Mouse (Mus musculus): ENCODE data around the gene Pnpla8. TPM values are rescaled to one million over a fixed set of nuclear protein-coding genes. Genes with fewer than 3 reads are reported as not detected.

Gene Pnpla8
- polyA plus RNA-seq, 1 experiment = 90.8 TPM

DNA sequence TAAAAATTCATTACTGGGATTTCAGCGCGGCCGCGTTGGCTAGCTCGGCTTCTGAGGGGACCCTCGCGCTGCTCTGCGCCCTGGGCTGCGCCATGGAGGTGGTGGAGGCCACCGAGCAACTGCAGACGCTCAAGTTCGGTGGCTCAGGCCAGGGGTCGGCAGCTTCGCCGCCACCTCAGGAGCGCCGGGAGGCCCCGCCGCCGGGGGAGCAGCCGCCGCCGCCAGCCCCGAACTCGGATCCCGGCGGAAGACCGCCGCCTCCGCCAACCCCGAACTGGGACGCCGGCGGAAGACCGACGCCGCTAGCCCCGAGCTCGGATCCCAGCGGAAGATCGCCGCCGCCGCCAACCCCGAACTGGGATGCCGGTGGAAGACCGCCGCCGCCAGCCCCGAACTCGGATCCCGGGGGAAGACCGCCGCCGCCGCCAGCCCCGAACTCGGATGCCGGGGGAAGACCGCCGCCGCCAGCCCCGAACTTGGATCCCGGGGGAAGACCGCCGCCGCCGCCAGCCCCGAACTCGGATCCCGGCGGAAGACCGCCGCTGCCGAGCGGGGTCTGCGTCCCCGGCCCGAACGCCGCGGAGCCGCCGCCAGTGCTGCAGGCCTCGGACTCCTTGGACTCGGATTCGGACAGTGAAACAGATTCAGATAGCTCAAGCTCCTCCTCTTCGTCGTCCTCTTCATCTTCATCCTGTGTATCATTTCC, 634 bp downstream of the Pnpla8 start:
- TF ChIP-seq POLR2A (IDR thresholded peaks at IDR 0.05; ENCODE audit: extremely low read depth, insufficient read depth, low read length) (no peak), CTCF (IDR thresholded peaks at IDR 0.05; ENCODE audit: extremely low read depth, insufficient read depth, low read length) (no peak)
- H3K27ac ChIP-seq (ENCODE audit: insufficient read depth, low read length) = no peak overlapping the region
- H3K4me1 ChIP-seq (ENCODE audit: control insufficient read depth, insufficient read depth, low read length) = no peaks in the 10 kb centered on the region
- peak overlapping the region; percentile 38 for H3K4me3 ChIP-seq (ENCODE audit: insufficient read depth, low read length)

- Histone ChIP-seq H3K27ac (ENCODE audit: insufficient read depth, low read length) (no peak overlapping the region), H3K4me3 (ENCODE audit: insufficient read depth, low read length) (no peak overlapping the region), H3K4me1 (ENCODE audit: control insufficient read depth, insufficient read depth, low read length) (no peaks in the 10 kb centered on the region)
- TF ChIP-seq POLR2A (IDR thresholded peaks at IDR 0.05; ENCODE audit: extremely low read depth, insufficient read depth, low read length) (no peak), CTCF (IDR thresholded peaks at IDR 0.05; ENCODE audit: extremely low read depth, insufficient read depth, low read length) (no peak)
Measured at GRCm38 (mm10) chr12:44223044-44223443, 1.9 kb downstream of the Pnpla8 start.

DNA sequence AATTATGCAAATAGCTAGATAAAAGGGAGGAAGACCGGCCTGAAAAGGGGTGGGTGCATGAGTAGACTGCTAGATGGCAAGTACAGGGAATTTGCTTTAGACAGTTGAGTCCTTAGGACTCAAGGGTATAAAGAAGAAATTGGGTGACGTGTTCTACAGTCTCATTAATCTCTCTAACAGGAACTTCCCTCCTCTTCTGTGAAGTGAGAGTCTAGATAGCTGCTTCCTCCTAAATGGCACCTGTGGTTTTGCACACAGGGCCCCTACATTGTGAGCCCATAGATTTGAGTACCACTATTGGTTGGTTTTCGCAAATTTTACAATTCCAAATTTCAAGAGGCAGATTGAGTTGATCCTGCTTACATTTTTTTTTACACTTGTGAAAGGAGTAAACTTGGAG, 3.5 kb downstream of the Pnpla8 start:
- H3K4me3 ChIP-seq (ENCODE audit: insufficient read depth, low read length) = no peak overlapping the region
- no peak overlapping the region for H3K27ac ChIP-seq (ENCODE audit: insufficient read depth, low read length)
- no peaks in the 10 kb centered on the region for H3K4me1 ChIP-seq (ENCODE audit: control insufficient read depth, insufficient read depth, low read length)
- TF ChIP-seq POLR2A (IDR thresholded peaks at IDR 0.05; ENCODE audit: extremely low read depth, insufficient read depth, low read length) (no peak), CTCF (IDR thresholded peaks at IDR 0.05; ENCODE audit: extremely low read depth, insufficient read depth, low read length) (no peak)

DNA sequence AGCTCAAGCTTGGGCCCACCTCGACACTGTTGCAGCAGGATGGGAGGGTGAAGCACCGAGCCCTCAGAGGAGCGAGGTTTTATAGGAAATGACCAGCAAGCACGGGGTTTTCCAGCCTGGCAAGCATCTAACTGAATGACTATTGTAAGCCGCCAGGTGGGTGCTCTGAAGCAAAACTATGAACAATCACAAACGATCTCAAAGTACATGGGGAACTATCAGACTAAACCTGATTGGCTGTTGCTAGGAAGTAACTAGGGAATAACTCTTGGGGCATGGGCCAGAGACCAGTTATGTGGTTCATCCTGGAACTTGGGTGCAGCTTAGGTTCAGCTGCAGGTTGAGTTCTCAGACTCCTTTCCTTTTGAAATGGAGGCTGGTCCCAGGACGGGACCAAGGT, 19.9 kb downstream of the Pnpla8 start:
- Histone ChIP-seq H3K27ac (ENCODE audit: insufficient read depth, low read length) (no peak overlapping the region), H3K4me3 (ENCODE audit: insufficient read depth, low read length) (no peak overlapping the region), H3K4me1 (ENCODE audit: control insufficient read depth, insufficient read depth, low read length) (no peaks in the 10 kb centered on the region)
- TF ChIP-seq CTCF (IDR thresholded peaks at IDR 0.05; ENCODE audit: extremely low read depth, insufficient read depth, low read length) (no peak), POLR2A (IDR thresholded peaks at IDR 0.05; ENCODE audit: extremely low read depth, insufficient read depth, low read length) (no peak)

DNA sequence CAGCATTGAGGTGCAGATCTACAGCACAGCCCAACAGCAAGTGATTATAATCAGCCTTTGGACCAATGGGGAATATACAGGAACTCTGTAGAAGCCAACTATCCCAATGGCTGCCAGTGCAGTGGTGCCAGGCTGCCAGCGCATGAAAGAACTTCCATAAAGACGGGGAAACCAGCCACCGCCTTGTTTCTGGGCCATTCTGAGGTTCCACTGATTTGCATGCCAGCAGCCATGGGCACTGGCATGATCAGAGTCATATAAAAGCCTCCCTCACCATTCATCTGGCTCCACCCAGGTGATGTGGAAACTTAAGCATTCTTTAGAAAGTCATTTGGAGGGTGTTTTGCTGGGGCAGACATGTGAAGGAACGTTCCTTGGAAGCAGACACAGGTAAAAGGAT, 21.2 kb downstream of the Pnpla8 start:
- Histone ChIP-seq H3K4me3 (ENCODE audit: insufficient read depth, low read length) (no peak overlapping the region), H3K4me1 (ENCODE audit: control insufficient read depth, insufficient read depth, low read length) (no peaks in the 10 kb centered on the region), H3K27ac (ENCODE audit: insufficient read depth, low read length) (no peak overlapping the region)
- TF ChIP-seq POLR2A (IDR thresholded peaks at IDR 0.05; ENCODE audit: extremely low read depth, insufficient read depth, low read length) (no peak), CTCF (IDR thresholded peaks at IDR 0.05; ENCODE audit: extremely low read depth, insufficient read depth, low read length) (no peak)

- Histone ChIP-seq H3K4me3 (ENCODE audit: insufficient read depth, low read length) (no peak overlapping the region), H3K4me1 (ENCODE audit: control insufficient read depth, insufficient read depth, low read length) (no peaks in the 10 kb centered on the region), H3K27ac (ENCODE audit: insufficient read depth, low read length) (no peak overlapping the region)
- TF ChIP-seq CTCF (IDR thresholded peaks at IDR 0.05; ENCODE audit: extremely low read depth, insufficient read depth, low read length) = no peak
- no peak for TF ChIP-seq POLR2A (IDR thresholded peaks at IDR 0.05; ENCODE audit: extremely low read depth, insufficient read depth, low read length)
Measured at GRCm38 (mm10) chr12:44245739-44246138, 24.6 kb downstream of the Pnpla8 start.

DNA sequence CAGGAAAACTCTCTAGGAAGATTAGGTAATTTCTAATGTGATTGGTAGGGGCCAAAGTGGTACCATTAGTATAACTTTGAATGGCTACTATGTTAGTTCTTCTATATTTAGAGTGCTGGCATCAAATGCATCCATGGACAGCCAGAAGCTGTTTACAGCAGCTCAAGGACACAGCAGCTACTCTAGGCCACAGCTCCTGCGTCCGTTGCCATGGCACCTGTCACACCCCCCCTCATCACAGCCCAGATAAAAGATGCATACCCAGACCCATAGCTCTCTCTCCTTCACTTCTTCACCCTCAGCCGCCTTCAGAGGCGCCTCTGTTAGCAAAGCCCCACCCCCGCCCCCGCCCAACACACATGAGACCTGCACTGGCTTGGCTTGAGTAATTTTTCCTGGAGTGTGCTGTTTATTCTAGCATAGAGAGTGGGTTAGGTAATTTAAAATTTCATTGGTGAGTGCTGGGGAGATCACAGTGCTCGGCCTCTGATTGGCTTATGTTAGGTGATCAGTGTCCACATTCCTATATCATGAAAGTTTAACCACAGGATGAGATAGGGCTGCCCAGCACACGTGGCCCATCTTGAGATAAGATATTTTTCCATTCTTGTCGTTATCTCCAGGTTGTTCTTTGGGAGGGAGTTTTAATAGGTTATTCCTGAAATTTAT, 27.3 kb downstream of the Pnpla8 start:
- TF ChIP-seq POLR2A (IDR thresholded peaks at IDR 0.05; ENCODE audit: extremely low read depth, insufficient read depth, low read length) (no peak), CTCF (IDR thresholded peaks at IDR 0.05; ENCODE audit: extremely low read depth, insufficient read depth, low read length) (no peak)
- Histone ChIP-seq H3K4me1 (ENCODE audit: control insufficient read depth, insufficient read depth, low read length) (no peaks in the 10 kb centered on the region), H3K4me3 (ENCODE audit: insufficient read depth, low read length) (no peak overlapping the region), H3K27ac (ENCODE audit: insufficient read depth, low read length) (no peak overlapping the region)

- no peak overlapping the region for H3K27ac ChIP-seq (ENCODE audit: insufficient read depth, low read length)
- no peak for TF ChIP-seq CTCF (IDR thresholded peaks at IDR 0.05; ENCODE audit: extremely low read depth, insufficient read depth, low read length)
- TF ChIP-seq POLR2A (IDR thresholded peaks at IDR 0.05; ENCODE audit: extremely low read depth, insufficient read depth, low read length) = no peak
- no peaks in the 10 kb centered on the region for H3K4me1 ChIP-seq (ENCODE audit: control insufficient read depth, insufficient read depth, low read length)
- H3K4me3 ChIP-seq (ENCODE audit: insufficient read depth, low read length) = no peak overlapping the region
Measured at GRCm38 (mm10) chr12:44262612-44263011, 41.4 kb downstream of the Pnpla8 start.

DNA sequence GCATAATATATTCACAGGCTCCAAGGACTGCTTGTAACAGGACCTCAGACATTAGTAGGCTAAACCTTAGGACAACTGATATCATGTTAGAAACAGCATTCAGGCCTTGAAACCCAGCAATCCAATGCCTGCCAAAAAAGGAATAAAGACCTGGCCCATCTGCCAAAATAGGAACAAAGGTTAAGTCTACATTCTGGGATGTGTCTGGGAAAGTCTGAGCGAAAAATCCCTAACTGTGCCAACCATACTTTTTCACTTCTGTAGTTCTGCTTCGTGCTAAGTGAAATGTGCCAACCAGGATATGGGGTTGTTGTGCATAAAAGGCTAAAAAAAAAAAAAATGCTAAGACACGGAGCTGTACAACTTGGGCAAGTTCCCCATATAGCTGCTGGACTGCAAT, 44.5 kb downstream of the Pnpla8 start:
- no peak overlapping the region for H3K4me3 ChIP-seq (ENCODE audit: insufficient read depth, low read length)
- H3K27ac ChIP-seq (ENCODE audit: insufficient read depth, low read length) = no peak overlapping the region
- TF ChIP-seq CTCF (IDR thresholded peaks at IDR 0.05; ENCODE audit: extremely low read depth, insufficient read depth, low read length) (no peak), POLR2A (IDR thresholded peaks at IDR 0.05; ENCODE audit: extremely low read depth, insufficient read depth, low read length) (no peak)
- H3K4me1 ChIP-seq (ENCODE audit: control insufficient read depth, insufficient read depth, low read length) = no peaks in the 10 kb centered on the region

DNA sequence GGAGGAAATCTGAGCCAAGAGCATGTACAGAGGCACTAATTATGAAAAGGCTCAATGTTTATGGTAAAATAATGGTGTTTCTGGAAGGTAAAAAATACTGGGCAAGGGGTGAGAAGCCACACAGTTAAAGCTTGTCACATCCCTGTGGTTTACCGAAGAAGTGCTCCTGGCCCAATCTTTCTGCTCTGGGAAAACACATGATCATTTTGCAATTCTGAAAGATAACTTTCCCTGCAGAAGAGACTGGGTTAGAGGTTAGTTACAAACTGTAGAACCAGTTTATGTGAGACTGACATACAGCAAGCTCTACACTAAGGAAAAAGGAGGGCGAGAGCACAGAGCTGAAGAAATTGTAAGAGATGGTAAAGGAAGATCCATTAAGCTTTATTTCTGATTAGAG, 46.0 kb downstream of the Pnpla8 start:
- Histone ChIP-seq H3K4me1 (ENCODE audit: control insufficient read depth, insufficient read depth, low read length) (no peaks in the 10 kb centered on the region), H3K27ac (ENCODE audit: insufficient read depth, low read length) (no peak overlapping the region), H3K4me3 (ENCODE audit: insufficient read depth, low read length) (no peak overlapping the region)
- no peak for TF ChIP-seq CTCF (IDR thresholded peaks at IDR 0.05; ENCODE audit: extremely low read depth, insufficient read depth, low read length)

Measured in cortical plate, adult 2 months (tissue).